Mouse (Mus musculus): ENCODE results near the gene Fbxo24.
A peak's percentile ranks its signal among the peaks of the same experiment; 100 is the strongest.

Fbxo24 gene

DNA sequence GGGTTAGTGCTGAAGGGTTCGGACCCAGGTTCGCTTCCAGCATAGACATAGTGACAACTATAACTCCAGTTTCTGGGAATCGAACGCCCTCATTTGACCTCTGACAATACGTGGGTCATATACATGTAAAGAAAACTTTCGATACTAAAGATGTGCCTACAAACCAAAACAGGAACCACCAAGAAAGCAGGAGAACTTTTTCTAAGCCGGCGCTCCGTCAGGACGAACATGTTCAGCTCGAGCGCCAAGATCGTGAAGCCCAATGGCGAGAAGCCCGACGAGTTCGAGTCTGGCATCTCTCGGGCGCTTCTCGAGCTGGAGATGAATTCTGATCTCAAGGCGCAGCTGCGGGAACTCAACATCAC, 27.5 kb downstream of the Fbxo24 start:
- peak in 1 of 2 experiments; percentile 29 for DNase-seq (ENCODE audit: low spot score in 2 of 2)

DNA sequence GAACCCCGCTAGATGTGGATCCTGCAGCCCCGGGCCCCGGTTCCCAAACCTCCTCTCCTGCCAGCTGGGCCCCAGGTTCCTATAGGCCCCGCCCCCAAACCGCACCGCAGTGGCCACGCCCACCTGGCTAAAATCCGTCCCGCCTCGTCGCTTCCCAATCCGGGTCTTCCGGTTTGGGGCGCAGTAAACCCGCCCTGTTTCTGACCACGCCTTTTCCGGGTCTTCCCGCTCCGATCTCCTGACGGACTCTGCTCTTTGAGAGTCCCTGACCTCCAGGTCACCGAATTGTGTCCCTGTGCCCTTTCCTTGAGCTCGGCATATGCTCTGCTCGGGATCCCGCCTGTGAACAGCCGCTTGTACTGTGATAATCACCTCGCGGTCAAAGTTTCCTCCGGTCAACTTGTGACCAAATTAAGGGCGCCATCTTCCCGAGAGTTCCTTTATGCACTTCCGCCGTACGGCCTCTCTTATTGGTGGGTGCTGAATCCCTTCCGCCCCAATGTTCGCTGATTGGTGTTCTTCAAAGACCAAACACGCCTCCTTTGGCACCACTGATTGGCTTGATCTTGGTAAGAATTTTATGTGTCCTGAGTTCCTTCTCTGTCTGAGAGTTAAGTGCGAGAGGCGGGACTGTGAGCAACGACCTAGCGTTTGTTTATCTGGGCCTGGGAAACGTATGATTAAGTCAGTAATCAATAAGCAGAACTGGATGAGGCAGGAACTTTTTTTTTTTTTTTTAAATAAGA, 28.0 kb downstream of the Fbxo24 start, which contains the start of gene Mospd3:
Gene Mospd3 (minus strand): TSS at position 440 of the 746 bp plus-strand sequence.
- peak; percentile 95 to 97 for DNase-seq (ENCODE audit: low spot score in 2 of 2)

- DNase-seq (ENCODE audit: low spot score in 2 of 2), result no peak
Measured at GRCm38 (mm10) chr5:137600281-137600618, 28.6 kb downstream of the Fbxo24 start.

DNA sequence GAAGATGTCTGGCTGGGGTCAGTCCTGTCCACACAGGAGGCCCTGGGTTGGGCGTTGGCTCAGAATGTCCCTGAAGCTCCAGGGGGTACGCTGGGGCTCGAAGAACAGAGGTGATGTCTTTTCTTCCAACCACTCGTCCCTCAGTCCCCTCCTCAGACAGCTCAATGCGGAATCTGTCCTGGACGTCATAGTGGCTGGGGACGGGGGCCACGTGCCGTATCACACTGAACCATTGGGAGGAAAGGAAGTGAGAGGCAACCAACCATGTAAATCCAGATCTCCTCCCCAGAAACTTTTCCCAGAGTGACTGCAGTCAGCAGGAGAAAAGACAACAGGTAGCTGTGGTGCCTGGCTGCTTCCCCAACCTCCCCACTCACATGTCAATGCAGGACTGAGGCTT, 29.2 kb downstream of the Fbxo24 start:
- DNase-seq (ENCODE audit: low spot score in 2 of 2), result no peak

DNA sequence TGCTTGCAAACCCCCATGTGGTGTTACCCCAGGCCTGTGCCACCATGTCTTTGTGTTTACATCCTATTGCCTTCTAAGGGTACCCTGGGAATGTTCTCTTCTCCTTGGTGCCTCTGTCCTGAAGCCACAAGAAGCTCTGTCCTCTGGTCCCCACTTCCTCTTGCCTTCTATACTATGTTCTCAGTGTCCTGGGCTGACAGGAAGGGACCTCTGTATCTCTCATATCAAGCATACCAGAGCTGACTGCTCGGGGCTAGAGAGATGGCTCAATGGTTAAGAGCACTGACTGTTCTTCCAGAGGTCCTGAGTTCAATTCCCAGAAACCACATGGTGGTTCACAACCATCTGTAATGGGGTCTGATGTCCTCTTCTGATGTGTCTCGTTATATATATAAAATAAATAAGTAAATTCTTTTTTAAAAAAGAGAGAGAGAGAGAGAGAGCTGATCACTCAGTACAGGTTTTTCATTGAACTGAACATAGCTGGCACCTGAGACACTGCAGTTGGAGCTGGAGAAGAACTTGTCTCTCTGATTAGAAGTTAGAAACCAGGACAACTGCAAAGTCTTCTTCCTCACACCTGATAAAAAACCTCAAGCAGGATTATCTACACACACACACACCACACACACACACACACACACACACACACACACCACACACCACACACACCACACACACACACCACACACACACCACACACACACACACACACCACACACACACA, 30.5 kb downstream of the Fbxo24 start:
- DNase-seq (ENCODE audit: low spot score in 2 of 2), result no peak

DNA sequence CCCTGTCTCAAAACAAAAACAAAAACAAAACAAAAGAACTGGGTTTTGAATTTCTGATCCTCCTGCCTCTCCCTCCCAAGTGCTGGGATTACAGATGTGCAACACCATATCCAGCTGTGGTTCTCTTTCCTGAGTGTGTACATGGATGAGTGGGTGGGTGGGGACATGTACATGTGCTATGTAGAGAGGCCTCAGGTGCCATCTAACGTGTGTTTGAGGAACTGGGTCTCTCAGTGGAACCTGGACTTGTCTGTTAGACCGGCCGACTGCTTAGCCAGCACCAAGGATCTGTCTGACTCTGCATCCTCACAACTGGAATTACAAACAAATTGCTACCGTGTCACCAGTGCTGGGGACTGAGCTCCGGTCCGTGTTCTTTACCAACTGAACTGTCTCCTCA, 31.2 kb downstream of the Fbxo24 start:
- no peak for DNase-seq (ENCODE audit: low spot score in 2 of 2)

GRCm38 (mm10) chr5:137596601-137597261, 32.1 kb downstream of the Fbxo24 start:
- peak; percentile 53 to 61 for DNase-seq (ENCODE audit: low spot score in 2 of 2)

DNA sequence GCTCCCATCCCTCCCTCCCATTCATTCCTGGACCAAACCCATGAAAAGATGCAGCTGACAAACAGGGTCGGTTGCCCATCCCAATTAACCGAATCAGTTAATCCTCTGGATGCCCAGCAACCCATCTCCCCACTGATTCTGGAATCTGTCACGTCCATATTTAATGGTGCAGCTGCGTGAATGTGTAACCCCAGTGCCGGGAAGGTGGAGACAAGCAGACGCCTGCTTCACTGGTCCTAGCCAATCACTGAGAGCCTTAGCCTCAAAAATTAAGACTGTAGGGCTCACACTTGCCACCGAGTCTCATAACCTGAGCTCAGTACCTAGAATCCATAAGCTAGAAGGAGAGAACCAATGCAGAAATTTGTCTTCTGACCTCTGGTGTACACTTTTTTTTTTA, 32.9 kb downstream of the Fbxo24 start:
- no peak for DNase-seq (ENCODE audit: low spot score in 2 of 2)

GRCm38 (mm10) chr5:137590507-137590906, 38.3 kb downstream of the Fbxo24 start:
- DNase-seq (ENCODE audit: low spot score in 2 of 2), result no peak

DNA sequence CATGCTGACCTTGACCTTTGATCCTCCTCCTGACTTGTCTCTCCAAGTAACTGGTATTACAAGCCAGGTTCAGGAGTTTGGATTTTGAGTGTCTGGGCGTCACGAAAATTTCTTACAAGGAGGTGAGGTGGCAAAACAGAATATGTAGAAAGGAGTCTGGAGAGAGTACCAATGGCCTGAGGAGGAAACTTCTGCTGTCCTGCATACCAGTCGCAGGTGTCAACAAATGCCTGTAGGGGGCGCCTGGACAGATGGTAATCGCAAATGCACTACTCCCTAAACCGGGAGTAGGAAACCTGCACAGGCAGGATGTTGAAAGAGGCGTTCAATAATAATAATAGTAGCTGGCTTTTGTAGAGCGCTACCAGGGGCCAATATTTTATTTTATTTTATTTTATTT, 43.8 kb downstream of the Fbxo24 start:
- peak; percentile 65 to 75 for DNase-seq (ENCODE audit: low spot score in 2 of 2)

DNA sequence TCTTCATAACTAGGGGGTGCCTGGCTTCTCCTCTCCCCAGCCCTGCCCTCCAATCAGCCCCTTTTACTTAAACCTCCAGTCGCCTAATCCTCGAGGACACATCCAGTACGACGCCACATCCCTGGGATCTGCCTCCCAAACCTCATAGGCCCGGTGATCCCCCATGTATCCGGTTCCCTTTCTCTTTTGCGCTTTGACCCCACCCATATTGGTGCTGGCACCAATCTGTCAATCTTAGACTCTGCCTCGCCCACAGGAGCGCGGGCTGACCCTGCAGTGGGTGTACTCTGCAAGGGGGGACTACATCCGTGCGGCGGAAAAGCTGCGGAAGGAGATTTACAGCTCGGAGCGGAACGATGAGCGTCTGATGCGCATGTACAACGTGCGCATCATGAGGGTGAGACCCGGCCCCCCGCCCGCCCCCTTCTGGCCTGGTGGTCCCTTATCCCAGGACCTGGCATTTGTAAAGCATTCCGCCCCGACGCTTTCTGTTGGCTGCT, 45.1 kb downstream of the Fbxo24 start:
- no peak for DNase-seq (ENCODE audit: low spot score in 2 of 2)

- DNase-seq (ENCODE audit: low spot score in 2 of 2), result no peak
Measured at GRCm38 (mm10) chr5:137582702-137583101, 46.1 kb downstream of the Fbxo24 start.

- DNase-seq (ENCODE audit: low spot score in 2 of 2), result no peak
Measured at GRCm38 (mm10) chr5:137580246-137580645, 48.6 kb downstream of the Fbxo24 start.

- DNase-seq (ENCODE audit: low spot score in 2 of 2), result no peak
Measured at GRCm38 (mm10) chr5:137574470-137574901, 54.3 kb downstream of the Fbxo24 start.

GRCm38 (mm10) chr5:137570691-137571586, 57.9 kb downstream of the Fbxo24 start:
- DNase-seq (ENCODE audit: low spot score in 2 of 2), result peak; percentile 52 to 70

DNA sequence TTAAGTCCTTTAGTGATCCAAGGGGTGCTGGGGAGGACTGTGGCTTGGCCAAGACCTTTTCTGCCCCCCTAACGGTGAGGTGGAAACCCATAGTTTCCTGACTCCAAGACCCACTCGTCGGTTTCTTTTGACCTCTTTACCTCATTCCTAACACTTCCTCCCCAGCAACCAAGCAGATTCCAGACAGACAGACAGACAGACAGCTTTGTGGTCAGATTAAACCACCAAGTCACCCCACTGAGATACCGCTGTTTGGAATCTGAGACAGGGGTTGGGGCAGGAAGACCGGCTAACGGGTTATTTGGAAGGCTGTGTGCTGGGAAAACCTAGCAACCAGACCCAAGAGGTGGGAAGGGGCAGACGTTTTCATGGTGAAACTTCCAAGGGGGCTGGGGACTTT, 58.6 kb downstream of the Fbxo24 start:
- no peak for DNase-seq (ENCODE audit: low spot score in 2 of 2)

- peak; percentile 73 to 79 for DNase-seq (ENCODE audit: low spot score in 2 of 2)
Measured at GRCm38 (mm10) chr5:137569665-137570064, 59.1 kb downstream of the Fbxo24 start, which contains the start of gene Tfr2. Gene Tfr2 (plus strand): TSS chr5:137569840.

DNA sequence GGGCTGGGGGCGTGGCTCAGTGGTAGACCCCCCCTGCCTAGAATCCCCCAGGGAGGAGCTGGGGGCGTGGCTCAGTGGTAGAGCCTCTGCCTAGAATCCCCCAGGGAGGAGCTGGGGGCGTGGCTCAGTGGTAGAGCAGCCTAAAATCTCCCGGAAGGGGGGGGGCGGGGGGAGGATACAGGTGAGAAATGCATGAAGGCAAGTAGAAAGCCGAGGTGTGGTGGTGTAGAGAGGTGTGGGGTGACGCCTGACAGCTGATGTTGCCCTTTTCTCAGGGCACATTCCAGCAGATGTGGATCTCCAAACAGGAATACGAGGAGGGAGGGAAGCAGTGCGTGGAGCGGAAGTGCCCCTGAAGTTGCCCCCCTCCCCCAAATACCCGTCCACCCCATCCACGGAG, 59.8 kb downstream of the Fbxo24 start:
- peak in 1 of 2 experiments; percentile 16 for DNase-seq (ENCODE audit: low spot score in 2 of 2)

DNA sequence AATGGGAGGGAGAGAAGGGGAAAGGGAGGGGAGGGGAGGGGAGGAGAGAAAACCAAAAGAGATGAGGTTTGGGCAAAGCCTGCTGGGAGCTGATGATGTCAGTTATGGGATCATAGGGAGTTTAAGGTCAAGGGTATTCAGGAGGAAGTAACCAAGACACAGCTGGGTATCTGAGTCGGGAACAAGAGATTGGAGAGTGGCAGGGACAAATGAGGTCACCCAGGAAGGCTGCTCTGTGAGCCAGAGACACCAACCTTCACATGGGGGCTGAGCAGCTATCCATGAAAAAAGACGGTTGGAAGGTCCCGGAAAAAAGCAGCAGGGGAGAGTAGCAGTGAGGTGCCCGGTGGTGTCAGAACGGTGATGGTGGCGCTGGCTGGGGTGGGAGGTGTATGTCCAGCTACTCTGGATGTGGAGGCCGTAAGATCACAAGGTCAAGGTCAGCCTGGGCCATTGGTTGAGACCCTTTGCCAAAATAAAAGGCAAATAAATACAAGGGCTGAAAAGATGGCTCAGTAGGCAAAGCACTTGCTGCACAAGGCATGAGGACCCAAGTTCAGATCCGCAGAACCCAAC, 60.5 kb downstream of the Fbxo24 start:
- DNase-seq (ENCODE audit: low spot score in 2 of 2), result no peak

GRCm38 (mm10) chr5:137566416-137566815, 62.4 kb downstream of the Fbxo24 start:
- DNase-seq (ENCODE audit: low spot score in 2 of 2), result no peak

GRCm38 (mm10) chr5:137565744-137566143, 63.1 kb downstream of the Fbxo24 start:
- DNase-seq (ENCODE audit: low spot score in 2 of 2), result no peak

All from spleen, postnatal 36 days (tissue).